Mouse (Mus musculus): Measurements from ENCODE around the gene Nrip1.

GRCm38 (mm10) chr16:76242850-76243249 is 130.8 kb downstream of the Nrip1 start:
- TF ChIP-seq CTCF (IDR thresholded peaks at IDR 0.05; ENCODE audit: low read depth, low read length) = no peak
- TF ChIP-seq POLR2A (IDR thresholded peaks at IDR 0.05; ENCODE audit: borderline replicate concordance, low read depth, low read length) = no peak
